Mouse (Mus musculus): Measurements from ENCODE around the gene Olfr1161. TPM values are rescaled to one million over a fixed set of nuclear protein-coding genes. Genes with fewer than 3 reads are reported as not detected.

Gene Olfr1161
- polyA plus RNA-seq (2021; fragmentation: Nextera tagmentation): not detected in 2 replicates
- long read RNA-seq, experiment 1: 0 reads
- long read RNA-seq, experiment 2: 0 reads

GRCm38 (mm10) chr2:88022474-88022873, at the start of gene Olfr1161:
TSS of gene Olfr1161 (plus strand) at chr2:88022774.

GRCm38 (mm10) chr2:87974563-87974962, 48.0 kb upstream of the Olfr1161 start, which contains the start of gene Olfr74:
TSS of gene Olfr74 (minus strand) at chr2:87974663.

GRCm38 (mm10) chr2:87989813-87990212, 32.8 kb upstream of the Olfr1161 start, which contains the start of gene Olfr1158:
TSS of gene Olfr1158 (plus strand) at chr2:87990113.

GRCm38 (mm10) chr2:88007515-88008318, 14.9 kb upstream of the Olfr1161 start, which contains the start of gene Olfr1160:
TSS of gene Olfr1160 (minus strand) at chr2:88008268.

GRCm38 (mm10) chr2:88037599-88037998, 15.0 kb downstream of the Olfr1161 start, which contains the start of gene Olfr73:
TSS of gene Olfr73 (minus strand) at chr2:88037699.

GRCm38 (mm10) chr2:88051029-88051428, 28.5 kb downstream of the Olfr1161 start, which contains the start of gene Olfr1162:
TSS of gene Olfr1162 (minus strand) at chr2:88051129.

GRCm38 (mm10) chr2:88071730-88072129, 49.2 kb downstream of the Olfr1161 start, which contains the start of gene Olfr1163:
TSS of gene Olfr1163 (minus strand) at chr2:88071830.

Other genes with a start within 250 kb of the Olfr1161 start
- gene Olfr152, start 243.3 kb upstream of the Olfr1161 start, polyA plus RNA-seq (2021; fragmentation: Nextera tagmentation): not detected in 2 replicates
- not detected in 2 replicates for gene Olfr1143, start 222.2 kb upstream of the Olfr1161 start, polyA plus RNA-seq (2021; fragmentation: Nextera tagmentation)
- not detected in 2 replicates for gene Olfr1145, start 213.0 kb upstream of the Olfr1161 start, polyA plus RNA-seq (2021; fragmentation: Nextera tagmentation)
- gene Olfr1148, start 192.2 kb upstream of the Olfr1161 start, polyA plus RNA-seq (2021; fragmentation: Nextera tagmentation): not detected in 2 replicates
- not detected in 2 replicates for gene Olfr1150-ps1, start 178.8 kb upstream of the Olfr1161 start, polyA plus RNA-seq (2021; fragmentation: Nextera tagmentation)
- gene Olfr1151, start 166.9 kb upstream of the Olfr1161 start, polyA plus RNA-seq (2021; fragmentation: Nextera tagmentation): not detected in 2 replicates
- gene Olfr1152, start 156.3 kb upstream of the Olfr1161 start, polyA plus RNA-seq (2021; fragmentation: Nextera tagmentation): not detected in 2 replicates
- not detected in 2 replicates for gene Olfr1153, start 127.8 kb upstream of the Olfr1161 start, polyA plus RNA-seq (2021; fragmentation: Nextera tagmentation)
- gene Olfr1154, start 117.6 kb upstream of the Olfr1161 start, polyA plus RNA-seq (2021; fragmentation: Nextera tagmentation): not detected in 2 replicates
- gene Olfr1155, start 77.6 kb upstream of the Olfr1161 start, polyA plus RNA-seq (2021; fragmentation: Nextera tagmentation): not detected in 2 replicates
- gene Olfr1156, start 69.7 kb upstream of the Olfr1161 start, polyA plus RNA-seq (2021; fragmentation: Nextera tagmentation): not detected in 2 replicates
- gene Olfr1157, start 54.5 kb upstream of the Olfr1161 start, polyA plus RNA-seq (2021; fragmentation: Nextera tagmentation): not detected in 2 replicates
- not detected in 2 replicates for gene Olfr74, start 48.1 kb upstream of the Olfr1161 start, polyA plus RNA-seq (2021; fragmentation: Nextera tagmentation)
- gene Olfr1158, start 32.7 kb upstream of the Olfr1161 start, polyA plus RNA-seq (2021; fragmentation: Nextera tagmentation): not detected in 2 replicates
- gene Olfr1160, start 14.5 kb upstream of the Olfr1161 start, polyA plus RNA-seq (2021; fragmentation: Nextera tagmentation): not detected in 2 replicates
- not detected in 2 replicates for gene Olfr73, start 14.9 kb downstream of the Olfr1161 start, polyA plus RNA-seq (2021; fragmentation: Nextera tagmentation)
- not detected in 2 replicates for gene Olfr1162, start 28.4 kb downstream of the Olfr1161 start, polyA plus RNA-seq (2021; fragmentation: Nextera tagmentation)
- not detected in 2 replicates for gene Olfr1163, start 49.1 kb downstream of the Olfr1161 start, polyA plus RNA-seq (2021; fragmentation: Nextera tagmentation)
- not detected in 2 replicates for gene Olfr1164, start 71.2 kb downstream of the Olfr1161 start, polyA plus RNA-seq (2021; fragmentation: Nextera tagmentation)
- gene Olfr1166, start 105.5 kb downstream of the Olfr1161 start, polyA plus RNA-seq (2021; fragmentation: Nextera tagmentation): not detected in 2 replicates
- gene Olfr1167, start 132.4 kb downstream of the Olfr1161 start, polyA plus RNA-seq (2021; fragmentation: Nextera tagmentation): not detected in 2 replicates
- gene Olfr1168, start 159.1 kb downstream of the Olfr1161 start, polyA plus RNA-seq (2021; fragmentation: Nextera tagmentation): not detected in 2 replicates
- gene Olfr1170, start 205.6 kb downstream of the Olfr1161 start, polyA plus RNA-seq (2021; fragmentation: Nextera tagmentation): not detected in 2 replicates

Measured in left cerebral cortex, adult 6 months (tissue).